Mouse (Mus musculus): Measurements from ENCODE around the gene Stxbp6.

The Stxbp6 gene

DNA sequence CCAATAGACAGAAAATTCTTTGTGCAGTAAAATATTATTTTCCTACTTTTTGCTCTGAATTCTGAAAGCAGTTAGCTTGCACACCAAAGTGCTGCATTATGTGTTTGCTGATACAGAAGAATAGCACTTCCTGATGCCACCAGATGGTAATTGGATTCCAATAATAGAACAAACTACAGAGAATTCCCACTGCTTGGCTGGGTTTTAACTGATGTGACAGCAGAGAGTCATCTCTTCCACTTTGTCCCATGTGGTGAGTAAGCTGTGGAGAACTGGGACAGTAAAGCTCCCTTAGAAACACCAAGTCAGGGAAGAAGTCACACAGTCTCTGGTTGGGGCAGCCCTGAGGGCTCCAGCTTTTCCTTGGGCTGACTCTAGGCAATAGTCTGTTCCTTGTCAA is 270.3 kb downstream of the Stxbp6 start:
- DNase-seq (ENCODE audit: low read depth, low spot score) = no peak
